Mouse (Mus musculus) limb, embryonic 14.5 days (tissue): Measurements from ENCODE around the gene Smbd1. TPM values are rescaled to one million over a fixed set of nuclear protein-coding genes. Genes with fewer than 3 reads are reported as not detected.

Experiments
- ATAC-seq: fragments of 200-750 bp; cut with Nextera tagmentation; 2 replicates; pipeline ENCODE4 v1.8.0; 2017; ENCODE audit warnings: low read depth, moderate number of reproducible peaks, moderate TSS enrichment; ENCODE audit not compliant: low FRiP score
- DNase-seq: peaks from one replicate; pipeline ENCODE4 v3.0.0-alpha.2; 2015; ENCODE audit warnings: low spot score
- H3K27ac ChIP-seq: fragments of 300-500 bp; sonication (generic); replicated peaks from 2 replicates; pipeline ENCODE4 v1.5.1; 2014; ENCODE audit warnings: low read depth, mild to moderate bottlenecking, low read length, moderate library complexity, mixed read lengths
- H3K27me3 ChIP-seq: fragments of 300-500 bp; sonication (generic); 2 replicates; pipeline ENCODE4 v1.6.1; 2014; ENCODE audit warnings: low read length, mixed read lengths; ENCODE audit not compliant: control insufficient read depth, insufficient read depth
- H3K36me3 ChIP-seq: fragments of 300-500 bp; sonication (generic); 2 replicates; pipeline ENCODE4 v1.6.1; 2014; ENCODE audit warnings: mild to moderate bottlenecking, low read length, moderate library complexity, mixed read lengths; ENCODE audit not compliant: control insufficient read depth, insufficient read depth
- H3K4me1 ChIP-seq: fragments of 300-500 bp; sonication (generic); 2 replicates; pipeline ENCODE4 v1.6.1; 2014; ENCODE audit warnings: antibody characterized with exemption, low read length, mixed read lengths; ENCODE audit not compliant: control insufficient read depth, insufficient read depth
- H3K4me2 ChIP-seq: fragments of 300-500 bp; sonication (generic); replicated peaks from 2 replicates; pipeline ENCODE4 v1.6.1; 2014; ENCODE audit warnings: low read depth, mild to moderate bottlenecking, low read length, moderate library complexity; ENCODE audit not compliant: severe bottlenecking
- H3K4me3 ChIP-seq: fragments of 300-500 bp; sonication (generic); replicated peaks from 2 replicates; pipeline ENCODE4 v1.5.1; 2014; ENCODE audit warnings: low read length
- H3K9ac ChIP-seq: fragments of 300-500 bp; sonication (generic); 2 replicates; pipeline ENCODE4 v1.6.1; 2014; ENCODE audit warnings: mild to moderate bottlenecking, low read depth, low read length, moderate library complexity; ENCODE audit not compliant: severe bottlenecking
- H3K9me3 ChIP-seq: fragments of 300-500 bp; sonication (generic); 2 replicates; pipeline ENCODE4 v1.6.1; 2016; ENCODE audit warnings: low read length; ENCODE audit not compliant: control insufficient read depth
- POLR2A ChIP-seq: fragments of 200-500 bp; IDR thresholded peaks from 2 replicates; pipeline ENCODE4 v1.8.0; 2012; ENCODE audit warnings: inconsistent platforms, mild to moderate bottlenecking, moderate library complexity, borderline replicate concordance; ENCODE audit not compliant: insufficient read depth, insufficient read length; ENCODE audit errors: extremely low read depth
- WGBS: fragments of 180-500 bp; shearing (Covaris S2); extraction: QIAGEN DNeasy Blood & Tissue Kit; methylation state at CpG from one replicate; pipeline ENCODE4 v1.1.7; 2014; 5-methylcytosine and 5-hydroxymethylcytosine counted together
- polyA plus RNA-seq, 2 experiments: library from polyadenylated mRNA; depleted of rRNA in 1 of 2; stranded (reverse) in 1 of 2; unstranded in 1 of 2; fragments of >200 nt; fragmentation: Nextera tagmentation in 1 of 2; extraction: Ambion mirVana in 1 of 2; gene quantifications; 2 replicates each; pipeline versions ENCODE4 v1.2.1 to v1.2.3; 2012 to 2014

Gene Smbd1
- polyA plus RNA-seq, 2 experiments: not detected

DNA sequence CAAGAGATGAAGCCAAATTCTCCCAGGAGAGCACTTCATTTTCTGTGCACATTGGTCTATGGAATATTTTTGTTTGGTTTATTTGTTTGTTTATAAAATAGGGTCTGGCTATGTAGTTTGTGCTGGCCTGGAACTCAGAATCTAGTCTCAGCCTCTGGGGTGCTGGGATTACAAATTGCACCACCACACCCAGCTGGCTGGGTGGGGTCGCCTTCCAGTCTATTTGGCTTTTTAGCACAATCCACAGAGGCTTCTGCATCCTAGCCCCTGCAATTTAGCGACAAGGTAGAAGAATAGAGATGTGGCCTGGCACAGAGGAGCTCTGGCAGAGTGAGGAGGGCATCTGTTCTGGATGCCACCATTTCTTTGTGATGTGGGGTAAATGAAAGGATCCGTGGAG is 3.5 kb upstream of the Smbd1 start:
- DNase-seq: no peak
- no peaks in the 10 kb centered on the region for H3K27me3 ChIP-seq
- peaks cover 10% of the 10 kb centered on the region for H3K4me1 ChIP-seq
- no peak overlapping the region for H3K27ac ChIP-seq
- H3K9ac ChIP-seq: no peak overlapping the region
- no peak for TF ChIP-seq POLR2A
- no peak overlapping the region for H3K4me3 ChIP-seq
- no peaks in the 10 kb centered on the region for H3K9me3 ChIP-seq
- ATAC-seq: no peak
- H3K4me2 ChIP-seq: no peak overlapping the region
- H3K36me3 ChIP-seq: no peaks in the 10 kb centered on the region
- WGBS: 65% methylated on average over 3 of the region's 3 CpGs

DNA sequence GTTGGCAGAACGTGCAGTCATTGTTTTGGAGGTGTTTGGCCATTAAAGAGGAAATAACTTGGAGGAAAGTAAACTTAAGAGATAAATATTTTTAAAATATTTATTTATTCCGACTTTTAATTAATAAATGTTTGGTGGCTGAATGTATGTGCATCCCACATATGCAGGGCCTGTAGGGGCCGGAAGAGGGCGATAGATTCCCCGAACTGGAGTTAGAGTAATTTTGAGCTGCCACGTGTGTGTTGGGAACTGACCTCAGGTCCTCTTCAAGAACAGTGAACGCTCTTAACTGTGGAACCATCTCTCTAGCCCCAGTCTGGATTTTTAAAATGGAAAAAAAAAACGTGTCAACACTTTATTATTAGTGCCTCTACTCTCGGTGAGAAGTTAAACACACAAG is 3.1 kb upstream of the Smbd1 start:
- Histone ChIP-seq H3K27me3 (no peaks in the 10 kb centered on the region), H3K4me1 (peaks cover 10% of the 10 kb centered on the region), H3K9me3 (no peaks in the 10 kb centered on the region), H3K27ac (no peak overlapping the region), H3K4me2 (no peak overlapping the region; the same call in 1 of the 2 replicates), H3K9ac (no peak overlapping the region), H3K4me3 (no peak overlapping the region), H3K36me3 (no peaks in the 10 kb centered on the region)
- WGBS: 49% methylated on average over 9 of the region's 9 CpGs
- TF ChIP-seq POLR2A: no peak
- no peak for DNase-seq
- no peak for ATAC-seq

DNA sequence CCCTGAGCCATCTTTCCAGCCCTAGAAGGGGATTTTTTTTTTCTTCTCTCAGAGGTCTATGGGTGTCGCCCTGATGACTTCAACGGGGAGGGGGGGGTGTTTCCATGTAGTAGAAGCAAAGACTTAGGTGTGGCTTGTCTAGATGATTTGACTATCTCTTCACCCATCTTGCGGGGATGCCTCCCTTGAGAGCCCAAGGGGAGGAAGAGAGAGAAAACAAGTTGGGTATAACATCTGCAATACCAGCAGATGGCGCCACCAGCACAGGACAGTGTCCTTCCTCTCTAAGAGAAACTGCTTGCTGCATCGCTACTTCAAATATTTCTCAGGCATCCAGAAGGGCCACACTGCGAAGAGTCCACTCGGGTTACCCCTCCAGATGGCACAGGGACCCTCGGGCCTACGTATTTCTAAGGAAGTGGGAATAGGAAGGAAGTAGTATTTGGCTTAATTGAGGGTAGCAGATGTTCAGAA is 2.6 kb upstream of the Smbd1 start:
- H3K27ac ChIP-seq: no peak overlapping the region
- no peaks in the 10 kb centered on the region for H3K9me3 ChIP-seq
- no peak overlapping the region for H3K9ac ChIP-seq
- no peaks in the 10 kb centered on the region for H3K36me3 ChIP-seq
- H3K4me3 ChIP-seq: no peak overlapping the region
- 2% methylated on average over 9 of the region's 9 CpGs for WGBS
- no peaks in the 10 kb centered on the region for H3K27me3 ChIP-seq
- H3K4me1 ChIP-seq: peaks cover 10% of the 10 kb centered on the region
- DNase-seq (peak; percentile 89), ATAC-seq (peak; percentile 64; the same call in 1 of the 2 replicates)
- no peak for TF ChIP-seq POLR2A
- no peak overlapping the region; the same call in 1 of the 2 replicates for H3K4me2 ChIP-seq

DNA sequence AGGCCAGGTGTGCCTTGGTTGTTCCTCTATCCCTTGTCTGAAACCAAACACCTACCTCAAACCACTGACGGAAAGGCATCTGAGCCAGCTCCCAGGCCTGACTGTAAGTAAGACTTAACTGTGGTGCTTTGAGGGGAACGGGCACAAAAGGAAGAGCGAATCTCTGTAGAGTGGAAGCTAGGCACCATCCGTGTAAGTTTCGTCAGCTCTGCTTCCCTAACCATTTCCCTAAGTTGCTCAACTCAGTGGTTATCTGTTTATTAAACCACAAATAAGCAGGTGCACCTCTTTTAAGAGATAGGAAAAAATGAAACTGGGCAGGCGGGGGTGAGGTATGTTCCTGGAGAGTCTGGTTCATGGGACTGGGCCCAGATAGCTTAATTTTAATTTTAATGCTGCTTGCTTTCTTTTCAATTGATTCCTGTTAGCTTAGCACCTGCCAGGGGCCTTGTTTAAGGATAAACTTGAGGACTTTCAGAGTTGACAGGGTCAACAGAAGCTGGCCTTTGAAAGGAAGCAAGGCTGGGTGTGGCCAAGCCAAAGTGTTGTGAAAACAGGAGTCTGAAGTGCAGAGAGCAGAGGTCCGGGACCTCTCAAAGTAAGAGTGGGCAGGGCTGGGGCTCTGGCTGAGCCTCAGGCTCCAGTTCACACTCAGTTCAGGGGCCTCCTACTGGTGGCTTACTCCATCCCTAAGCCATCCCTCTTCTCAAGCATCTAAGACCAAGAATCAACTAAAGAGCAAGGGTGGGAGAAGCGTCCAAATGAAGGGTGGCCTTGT is 2.7 kb downstream of the Smbd1 start:
- no peak overlapping the region for H3K4me2 ChIP-seq
- no peaks in the 10 kb centered on the region for H3K27me3 ChIP-seq
- H3K9ac ChIP-seq: no peak overlapping the region
- 59% methylated on average over 8 of the region's 8 CpGs for WGBS
- no peaks in the 10 kb centered on the region for H3K36me3 ChIP-seq
- no peaks in the 10 kb centered on the region for H3K9me3 ChIP-seq
- DNase-seq (no peak), ATAC-seq (no peak)
- no peak overlapping the region for H3K27ac ChIP-seq
- no peak overlapping the region for H3K4me3 ChIP-seq
- no peak for TF ChIP-seq POLR2A
- peaks cover 7% of the 10 kb centered on the region; the same call in 1 of the 2 replicates for H3K4me1 ChIP-seq

DNA sequence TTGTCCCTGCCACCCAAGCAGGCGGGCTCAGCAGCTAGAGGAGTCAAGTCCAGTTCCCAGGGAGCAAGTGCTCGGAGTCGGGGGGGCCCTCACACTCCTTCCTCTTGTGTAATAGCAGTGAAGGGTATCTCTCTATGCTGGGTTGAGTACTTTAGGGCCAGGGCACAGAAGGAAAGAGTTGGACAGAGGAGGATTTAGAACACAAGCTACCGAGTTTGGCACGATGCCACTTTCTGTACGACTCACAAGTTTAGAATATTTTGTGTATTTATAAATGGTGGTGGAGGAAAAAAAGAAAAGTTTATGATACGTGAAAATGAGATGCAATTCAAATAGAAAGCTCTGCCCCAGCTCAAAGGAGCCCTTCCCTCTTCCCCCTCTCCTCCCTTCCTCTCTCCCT is 5.1 kb downstream of the Smbd1 start:
- no peak overlapping the region for H3K9ac ChIP-seq
- H3K9me3 ChIP-seq: no peaks in the 10 kb centered on the region
- TF ChIP-seq POLR2A: no peak
- no peak overlapping the region for H3K4me3 ChIP-seq
- DNase-seq: no peak
- 78% methylated on average over 7 of the region's 7 CpGs for WGBS
- no peak overlapping the region for H3K27ac ChIP-seq
- no peak for ATAC-seq
- H3K4me2 ChIP-seq: no peak overlapping the region
- no peaks in the 10 kb centered on the region for H3K27me3 ChIP-seq
- H3K4me1 ChIP-seq: peaks cover 7% of the 10 kb centered on the region; the same call in 1 of the 2 replicates
- H3K36me3 ChIP-seq: no peaks in the 10 kb centered on the region
